Mouse (Mus musculus) ES-E14 (cell line): ENCODE results near the gene Lpcat2.

ENCODE experiments used
- CHD2 ChIP-seq: IDR thresholded peaks from 2 replicates; pipeline ENCODE4 v1.6.1; 2014; ENCODE audit warnings: mild to moderate bottlenecking, low read depth, low read length, inconsistent platforms
- HCFC1 ChIP-seq: IDR thresholded peaks from 2 replicates; pipeline ENCODE4 v1.6.1; 2012; ENCODE audit warnings: low read length, inconsistent platforms, borderline replicate concordance; ENCODE audit not compliant: insufficient read depth
- MAFK ChIP-seq: IDR thresholded peaks from 2 replicates; pipeline ENCODE4 v1.6.1; 2014; ENCODE audit warnings: mild to moderate bottlenecking, low read depth, low read length, inconsistent platforms; ENCODE audit not compliant: insufficient read depth
- ZC3H11A ChIP-seq: IDR thresholded peaks from 2 replicates; pipeline ENCODE4 v1.6.1; 2012; ENCODE audit warnings: low read depth, mild to moderate bottlenecking, inconsistent platforms, low read length, borderline replicate concordance
- ZNF384 ChIP-seq: IDR thresholded peaks from 2 replicates; pipeline ENCODE4 v1.6.1; 2012; ENCODE audit warnings: low read depth, low read length, inconsistent platforms

GRCm38 (mm10) chr8:92847299-92847698, 7.8 kb upstream of the Lpcat2 start:
- TF ChIP-seq CHD2 (no peak), HCFC1 (no peak), ZC3H11A (no peak), ZNF384 (no peak), MAFK (no peak)
